8 mouse cellular contexts compared by ENCODE assay signal in the genomic region with DNA sequence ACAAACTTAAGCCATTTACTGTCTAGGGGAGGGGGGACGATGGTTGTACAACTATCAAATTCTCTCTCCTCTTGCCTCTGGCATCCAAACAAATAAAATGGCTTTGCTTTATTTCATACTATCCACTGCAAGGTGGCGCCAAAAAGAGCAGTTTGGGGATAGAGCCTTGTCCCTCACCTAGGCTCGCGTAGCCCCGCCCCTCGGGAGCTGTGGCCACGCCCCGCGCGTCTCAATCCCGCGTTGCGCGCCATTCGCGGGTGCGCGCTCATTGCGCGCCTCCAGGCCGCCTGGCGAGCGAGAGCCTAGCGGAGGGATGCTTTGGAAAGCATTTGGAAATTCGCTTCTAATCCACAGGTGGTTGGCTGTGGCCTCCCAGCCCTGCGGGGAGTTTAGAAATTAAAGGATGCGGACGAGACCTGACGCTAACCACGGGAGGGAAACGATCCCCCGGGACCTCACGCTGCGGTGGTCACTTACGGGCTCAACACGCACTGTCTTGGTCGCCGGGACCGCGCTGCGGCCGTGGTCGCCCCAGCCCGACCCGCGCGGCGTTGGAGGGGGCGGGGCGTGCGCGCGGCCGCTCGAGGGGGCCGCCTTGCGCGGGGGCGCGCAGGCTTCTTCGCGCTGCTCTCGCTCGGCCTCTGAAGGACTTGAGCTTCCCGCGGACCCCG. TPM values are rescaled to one million over a fixed set of nuclear protein-coding genes. Genes with fewer than 3 reads are reported as not detected.
DNase-seq lines count a peak whose midpoint lies in the region; ATAC-seq lines count a peak whose summit lies in the region.

No protein-coding gene starts in this region.

- peak overlapping the region; percentile 86 for H3K4me3 ChIP-seq in hindbrain, embryonic 16.5 days (ENCODE audit: low read length)
- H3K4me3 ChIP-seq in macrophage (ENCODE audit: inconsistent target), result peak overlapping the region; percentile 40

- peak overlapping the region; percentile 89 for H3K27ac ChIP-seq in hindbrain, embryonic 16.5 days (ENCODE audit: low read depth, low read length)
- H3K27ac ChIP-seq in macrophage, result peak overlapping the region; percentile 52

- ATAC-seq in hindbrain, embryonic 16.5 days, result peak; percentile 92

- WGBS in hindbrain, embryonic 16.5 days, result under 1% methylated on average over 64 of the region's 67 CpGs
- under 1% methylated on average over 67 of the region's 67 CpGs for WGBS in macrophage (ENCODE audit: missing documents)

- no peaks in the 10 kb centered on the region for H3K36me3 ChIP-seq in hindbrain, embryonic 16.5 days (ENCODE audit: control insufficient read depth, insufficient read depth, low read length)
- H3K36me3 ChIP-seq in macrophage (ENCODE audit: inconsistent target), result peaks cover 9% of the 10 kb centered on the region; the same call in 1 of the 2 replicates

- H3K79me2 ChIP-seq in macrophage (ENCODE audit: inconsistent target), result peaks cover 48% of the 10 kb centered on the region

- no peaks in the 10 kb centered on the region for H3K9me3 ChIP-seq in hindbrain, embryonic 16.5 days (ENCODE audit: control insufficient read depth, low read length)

- H3K9ac ChIP-seq in hindbrain, embryonic 16.5 days (ENCODE audit: low read depth, low read length), result peak overlapping the region; percentile 81

- H3K4me2 ChIP-seq in hindbrain, embryonic 16.5 days (ENCODE audit: low read length), result peak overlapping the region; percentile 55

- H3K27me3 ChIP-seq in hindbrain, embryonic 16.5 days (replicated peaks; ENCODE audit: control insufficient read depth, insufficient read depth, low read length), result no peaks in the 10 kb centered on the region

- H3K4me1 ChIP-seq in hindbrain, embryonic 16.5 days (ENCODE audit: control insufficient read depth, insufficient read depth, low read depth, low read length), result no peaks in the 10 kb centered on the region

- DNase-seq in R1 (ENCODE audit: low read depth, low spot score), result peak; percentile 92
- DNase-seq in cerebellum, postnatal 25 days, result peak; percentile 97 to 99
- DNase-seq in frontal cortex, postnatal 36 days (ENCODE audit: low spot score in 2 of 2), result peak; percentile 86 to 90
- peak; percentile 90 to 92 for DNase-seq in left cerebral cortex, adult 18-20 months (ENCODE audit: low spot score in 2 of 2)
- DNase-seq in right cerebral cortex, adult 18-20 months, result peak; percentile 93
- DNase-seq in urinary bladder, postnatal 10 days (ENCODE audit: low spot score), result peak; percentile 52

RNA-seq across cellular contexts. Expression of gene Mcm9, which starts 0.9 kb away (rescaled TPM):
- polyA plus RNA-seq in hindbrain, embryonic 16.5 days (2015; fragmentation: Nextera tagmentation; extraction: Ambion mirVana), result 5.9 and 6.0 TPM in 2 replicates
- total RNA-seq in left cerebral cortex, adult 18-20 months (2021), result 1 to 10 TPM; 5.5 to 5.9 TPM
- 100 to 1,000 TPM in 5 of 26 experiments, 10 to 100 TPM in 21; 28.6 to 110 (median 85.5) TPM for total RNA-seq in macrophage (2018; cell fraction: chromatin; rRNA removed)
- 10 to 100 TPM in 9 of 26 experiments, 1 to 10 TPM in 17; 5.8 to 15.3 (median 9.2) TPM for total RNA-seq in macrophage (2018; cell fraction: cytosol; rRNA removed)
- 10 to 100 TPM; 26.6 to 83.5 (median 51.8) TPM for total RNA-seq in macrophage (2018; cell fraction: nucleus; rRNA removed)
- polyA plus RNA-seq in macrophage (2018), result 7.0 to 11.3 TPM (median 10.7 TPM) in 3 replicates

RNA-seq across cellular contexts. Expression of gene Asf1a, which starts 32.8 kb away (rescaled TPM):
- 53.1 and 56.0 TPM in 2 replicates for polyA plus RNA-seq in hindbrain, embryonic 16.5 days (2015; fragmentation: Nextera tagmentation; extraction: Ambion mirVana)
- total RNA-seq in left cerebral cortex, adult 18-20 months (2021), result 10 to 100 TPM; 24.3 to 26.0 TPM
- 10 to 100 TPM in 12 of 26 experiments, 1 to 10 TPM in 14; 3.4 to 25.1 (median 9.5) TPM for total RNA-seq in macrophage (2018; cell fraction: chromatin; rRNA removed)
- total RNA-seq in macrophage (2018; cell fraction: cytosol; rRNA removed), result 10 to 100 TPM in 16 of 26 experiments, 1 to 10 TPM in 10; 6.0 to 16.8 (median 10.9) TPM
- 10 to 100 TPM in 13 of 26 experiments, 1 to 10 TPM in 13; 1.7 to 16.9 (median 9.6) TPM for total RNA-seq in macrophage (2018; cell fraction: nucleus; rRNA removed)
- 8.1 to 13.7 TPM (median 12.4 TPM) in 3 replicates for polyA plus RNA-seq in macrophage (2018)

Comparison
In these comparisons a context has a peak if more than half of its experiments do, and no peak if none do; other contexts are left out.
1. Peak in every context shown above with its lines: DNase-seq, ATAC-seq, H3K4me3 ChIP-seq and H3K27ac ChIP-seq.